Mouse (Mus musculus) embryonic stem cell, embryonic (primary cell): Measurements from ENCODE around the gene Mex3a.

Experiments used
- CTCF ChIA-PET, 4 experiments: fragments of 300-600 bp in 2 of 4; fragments of 350-600 bp in 2 of 4; sonication (Branson Sonifier 250); formaldehyde crosslinking; loops; one replicate each; lab custom pipeline; 2022; ENCODE audit warnings: inconsistent platforms in 2 of 4; lab: Charles Lee
- POLR2A ChIA-PET, 4 experiments: fragments of 300-600 bp in 2 of 4; fragments of 350-600 bp in 2 of 4; sonication (Branson Sonifier 250); formaldehyde crosslinking; loops; one replicate each; lab custom pipeline; 2022; ENCODE audit warnings: antibody characterized with exemption in 4 of 4, inconsistent platforms in 1 of 4; lab: Charles Lee

Mex3a gene

DNA sequence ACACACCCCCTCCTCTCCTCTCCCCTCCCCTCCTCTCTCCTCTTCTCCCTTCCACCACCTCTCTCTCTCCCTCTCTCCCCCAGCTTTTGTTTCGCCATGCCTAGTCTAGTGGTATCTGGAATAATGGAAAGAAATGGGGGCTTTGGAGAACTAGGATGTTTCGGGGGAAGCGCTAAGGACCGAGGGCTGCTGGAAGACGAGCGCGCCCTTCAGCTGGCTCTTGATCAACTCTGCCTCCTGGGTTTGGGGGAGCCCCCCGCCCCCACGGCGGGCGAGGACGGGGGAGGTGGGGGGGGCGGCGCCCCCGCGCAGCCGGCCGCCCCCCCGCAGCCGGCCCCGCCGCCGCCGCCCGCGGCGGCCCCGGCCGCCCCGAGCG lies at the start of gene Mex3a:
Gene Mex3a (plus strand): TSS at position 97 of the 376 bp plus-strand sequence.
- POLR2A ChIA-PET: interaction anchor here (0.8 to 69.6 kb wide), 34 partner anchors 8 to 197 kb away, joined by 3 to 2954 read pairs (median 7); partner anchors contain the start of genes Ubqln4 (in 4 of the 4), Lamtor2 (in 3 of the 4), Pmf1 (in 2 of the 4) and Rab25 (in 2 of the 4)
- CTCF ChIA-PET: interaction anchor here in 3 of 4 experiments (0.6 to 3.8 kb wide), 10 partner anchors 8 to 559 kb away, joined by 3 to 18 read pairs (median 4); partner anchors contain the start of gene Lmna (in 1 of the 3)

DNA sequence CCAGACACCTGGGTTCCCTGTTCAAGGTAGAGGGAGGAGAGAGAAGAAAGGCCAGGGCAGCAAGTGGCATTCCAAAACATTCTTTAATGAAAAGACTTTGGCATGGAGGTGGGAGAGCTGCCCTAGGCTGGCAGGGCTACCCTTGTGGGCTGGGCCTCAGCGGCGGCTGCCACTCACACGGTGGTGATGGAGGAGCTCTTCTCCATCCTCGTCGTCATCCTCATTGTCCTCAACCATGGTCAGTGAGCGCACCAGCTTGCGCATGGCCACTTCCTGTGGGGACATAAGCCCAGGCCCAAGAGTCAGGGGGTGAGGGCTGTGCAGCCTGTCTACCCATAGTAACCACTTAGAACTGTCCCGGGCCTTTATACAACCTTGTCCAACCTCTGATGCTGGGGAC lies 49.1 kb upstream of the Mex3a start:
- CTCF ChIA-PET: interaction anchor here (0.5 to 9.5 kb wide), 76 partner anchors 10 to 911 kb away, joined by 3 to 199 read pairs (median 4); partner anchors contain the start of genes Pmf1 (in 2 of the 4), Lmna (in 1 of the 4), Mex3a (in 1 of the 4) and Tmem79 (in 1 of the 4)
- POLR2A ChIA-PET: interaction anchor here (0.6 to 21.3 kb wide), 41 partner anchors 9 to 222 kb away, joined by 3 to 624 read pairs (median 5); partner anchors contain the start of genes Lmna (in 2 of the 4), Pmf1 (in 2 of the 4), Smg5 (in 2 of the 4) and Tmem79 (in 2 of the 4)

DNA sequence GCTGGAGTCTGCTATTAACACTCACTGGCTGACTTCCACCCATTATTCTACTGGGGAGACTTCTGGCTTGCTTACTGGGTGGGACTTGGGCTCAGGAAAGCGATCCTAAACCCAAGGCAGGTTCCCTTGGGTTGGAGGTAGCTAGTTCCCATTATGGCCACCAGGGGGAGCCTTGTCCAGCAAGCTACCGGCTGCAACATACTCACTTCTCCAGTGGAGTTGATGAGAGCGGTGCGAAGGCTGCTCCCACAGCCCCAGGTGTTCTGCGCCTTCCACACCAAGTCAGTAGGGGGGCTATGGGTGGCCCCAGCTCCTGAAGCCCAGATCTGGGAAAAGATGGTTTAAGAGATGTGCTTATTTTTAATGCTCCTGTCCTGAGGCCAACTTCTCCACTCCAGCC lies 48.6 kb upstream of the Mex3a start:
- ChIA-PET CTCF (interaction anchor here (0.5 to 9.5 kb wide), 84 partner anchors 9 to 911 kb away, joined by 3 to 199 read pairs (median 4); partner anchors contain the start of genes Pmf1 (in 3 of the 4), Lmna (in 1 of the 4), Mex3a (in 1 of the 4) and Tmem79 (in 1 of the 4)), POLR2A (interaction anchor here (0.6 to 21.3 kb wide), 46 partner anchors 9 to 735 kb away, joined by 3 to 624 read pairs (median 5); partner anchors contain the start of genes Lmna (in 2 of the 4), Pmf1 (in 2 of the 4), Smg5 (in 2 of the 4) and Tmem79 (in 2 of the 4))

DNA sequence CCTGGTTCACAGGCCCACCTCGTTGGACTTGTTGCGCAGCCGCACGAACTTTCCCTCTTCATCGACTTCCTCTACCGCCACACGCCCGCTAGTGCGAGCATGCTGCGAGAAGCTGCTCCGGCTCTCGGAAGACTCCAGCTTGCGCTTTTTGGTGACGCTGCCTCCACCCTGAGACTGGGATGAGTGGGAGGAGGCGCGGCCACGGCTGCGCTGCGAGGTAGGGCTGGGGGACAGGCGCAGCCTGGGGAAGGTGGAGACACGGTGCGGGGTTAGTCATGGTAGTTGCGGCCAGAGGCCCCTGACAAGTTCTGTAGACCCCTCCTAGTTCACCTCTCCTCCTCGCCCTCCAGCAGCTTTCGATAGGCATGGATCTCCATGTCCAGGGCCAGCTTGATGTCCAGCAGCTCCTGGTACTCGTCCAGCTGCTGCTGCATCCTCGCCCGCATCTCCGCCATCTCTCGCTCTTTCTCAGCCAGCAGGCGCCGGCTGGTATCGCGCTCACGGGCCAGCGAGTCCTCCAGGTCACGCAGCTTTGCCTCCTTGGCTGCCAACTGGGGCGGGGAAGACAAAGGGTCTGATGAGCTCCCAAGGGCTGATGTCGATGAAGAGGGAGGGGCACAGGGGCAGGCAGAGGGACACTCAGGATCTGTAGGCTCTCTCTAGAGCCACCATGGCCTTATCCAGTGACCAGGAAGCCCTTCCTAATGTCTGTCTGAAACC lies 47.4 kb upstream of the Mex3a start:
- CTCF ChIA-PET: interaction anchor here (0.6 to 9.5 kb wide), 37 partner anchors 8 to 269 kb away, joined by 3 to 199 read pairs (median 5); partner anchors contain the start of genes Lmna (in 2 of the 4) and Mex3a (in 1 of the 4)

DNA sequence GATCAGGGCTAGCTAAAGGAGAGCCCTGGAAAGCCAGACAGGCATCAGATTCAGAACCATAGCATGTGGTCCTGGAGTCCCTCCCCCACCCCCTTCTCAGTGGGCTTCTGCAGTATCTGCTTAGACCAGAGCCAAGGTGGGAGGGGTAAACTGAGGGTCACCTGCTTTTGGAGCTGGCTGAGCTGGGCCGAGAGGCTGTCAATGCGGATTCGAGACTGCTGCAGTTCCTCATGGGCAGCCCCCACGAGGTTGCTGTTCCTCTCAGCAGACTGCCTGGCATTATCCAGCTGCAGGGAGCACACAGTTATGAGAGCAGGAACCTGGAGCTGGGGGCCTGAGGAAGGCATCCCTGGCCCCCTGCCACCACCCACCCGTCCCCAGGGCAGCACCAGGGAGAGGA lies 46.2 kb upstream of the Mex3a start:
- ChIA-PET CTCF (interaction anchor here in 3 of 4 experiments (0.6 to 9.5 kb wide), 11 partner anchors 17 to 117 kb away, joined by 3 to 199 read pairs (median 5); partner anchors contain the start of gene Lmna (in 2 of the 3)), POLR2A (interaction anchor here in 3 of 4 experiments (0.6 to 21.3 kb wide), 20 partner anchors 9 to 149 kb away, joined by 3 to 624 read pairs (median 3); partner anchors contain the start of genes Lmna (in 2 of the 3), Pmf1 (in 2 of the 3), Lamtor2 (in 1 of the 3) and Mex3a (in 1 of the 3))

More for the DNA sequence above, 47.4 kb upstream of the Mex3a start:
- POLR2A ChIA-PET: interaction anchor here in 3 of 4 experiments (0.5 to 21.3 kb wide), 35 partner anchors 9 to 300 kb away, joined by 3 to 624 read pairs (median 5); partner anchors contain the start of genes Lamtor2 (in 2 of the 3), Lmna (in 2 of the 3), Pmf1 (in 2 of the 3) and Cct3 (in 1 of the 3)

DNA sequence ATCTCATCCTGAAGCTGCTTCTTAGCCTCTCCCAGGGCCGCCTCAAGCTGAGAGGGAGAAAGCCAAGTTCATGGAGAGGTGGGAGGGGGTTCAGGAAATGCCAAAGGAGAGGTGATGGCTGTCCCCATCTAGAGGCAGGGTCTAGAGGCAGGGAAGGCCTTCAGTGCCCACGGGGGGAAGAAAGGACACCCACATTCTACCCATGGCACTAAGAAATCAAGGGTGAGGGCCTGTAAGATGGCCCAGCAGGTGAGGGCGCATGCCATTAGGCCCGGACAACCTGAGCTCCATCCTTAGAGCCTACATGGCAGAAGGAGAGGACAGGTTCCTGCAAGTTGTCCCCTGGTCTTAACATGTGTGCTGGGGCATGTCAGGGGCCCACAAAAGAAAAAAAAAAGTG lies 45.3 kb upstream of the Mex3a start:
- CTCF ChIA-PET: interaction anchor here in 3 of 4 experiments (0.6 to 9.5 kb wide), 11 partner anchors 17 to 211 kb away, joined by 3 to 199 read pairs (median 3); partner anchors contain the start of gene Lmna (in 2 of the 3)
- POLR2A ChIA-PET: interaction anchor here (0.6 to 21.3 kb wide), 19 partner anchors 9 to 150 kb away, joined by 3 to 624 read pairs (median 3); partner anchors contain the start of genes Lmna (in 2 of the 4), Pmf1 (in 2 of the 4) and Mex3a (in 1 of the 4)

DNA sequence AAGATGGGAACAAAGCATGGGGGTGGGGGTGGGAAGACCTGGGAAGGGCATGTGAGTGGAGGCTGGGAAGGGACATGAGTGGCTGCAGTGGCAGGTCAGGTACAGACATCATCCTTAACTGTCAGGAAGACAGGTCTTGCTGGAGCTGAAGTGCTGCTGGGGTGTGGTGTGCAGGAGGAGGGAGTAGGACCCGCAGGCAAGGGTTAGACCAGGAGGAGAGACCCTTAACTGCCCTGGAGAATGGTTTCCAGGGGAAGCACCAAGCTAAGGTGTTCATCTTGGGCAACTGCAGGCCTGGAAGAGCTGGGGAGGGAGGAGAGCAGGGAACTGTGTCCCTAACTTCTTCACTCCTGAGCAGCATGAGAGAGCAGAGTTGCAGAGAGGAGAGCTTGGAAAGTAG lies 44.8 kb upstream of the Mex3a start:
- ChIA-PET CTCF (interaction anchor here in 3 of 4 experiments (0.9 to 9.5 kb wide), 9 partner anchors 8 to 211 kb away, joined by 3 to 199 read pairs (median 5); no protein-coding TSS in a partner anchor), POLR2A (interaction anchor here (0.6 to 21.3 kb wide), 19 partner anchors 8 to 156 kb away, joined by 3 to 624 read pairs (median 4); partner anchors contain the start of genes Lmna (in 2 of the 4), Pmf1 (in 2 of the 4) and Mex3a (in 1 of the 4))

DNA sequence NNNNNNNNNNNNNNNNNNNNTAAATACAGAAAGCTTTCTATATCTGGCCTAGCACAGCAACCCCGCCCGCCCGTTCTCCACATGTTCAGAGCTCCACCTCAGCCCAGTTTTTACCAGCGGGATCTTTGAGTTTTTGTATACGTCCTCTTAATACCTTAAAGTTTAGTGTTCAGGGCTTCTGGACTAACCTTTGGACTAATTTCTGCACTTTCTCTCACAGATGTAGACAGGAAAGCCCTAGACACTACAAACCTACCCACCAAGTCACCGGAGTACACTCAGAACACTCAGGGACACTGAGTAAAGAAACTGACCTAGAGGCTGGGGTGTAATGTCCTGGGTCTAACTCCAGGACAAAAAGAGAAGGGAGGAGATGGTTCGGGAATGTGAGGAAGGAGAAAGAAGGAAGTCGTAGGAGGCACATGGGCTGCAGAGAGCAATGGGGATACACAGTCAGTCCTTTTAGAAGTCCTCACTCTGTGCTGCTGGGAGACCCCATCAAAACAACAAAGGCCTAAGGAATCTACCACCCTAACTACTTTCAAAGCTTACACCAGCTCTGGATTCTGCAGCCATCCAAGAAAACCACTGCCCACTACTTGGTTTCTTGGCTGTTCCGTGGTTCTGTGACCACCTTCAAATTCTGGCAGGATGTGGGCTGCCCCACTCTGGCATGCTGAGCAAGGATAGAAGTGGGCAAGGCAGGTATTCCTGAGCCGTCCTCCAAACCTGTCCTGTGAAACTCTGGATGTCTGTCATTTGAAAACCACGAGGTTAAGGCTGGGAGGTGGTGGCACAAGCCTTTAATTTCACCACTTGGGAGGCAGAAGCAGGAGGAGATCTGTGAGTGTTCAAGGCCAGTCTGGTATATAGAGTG lies 38.3 kb upstream of the Mex3a start:
- ChIA-PET POLR2A (interaction anchor here in 3 of 4 experiments (0.7 to 21.3 kb wide), 27 partner anchors 8 to 156 kb away, joined by 3 to 624 read pairs (median 5); partner anchors contain the start of genes Lmna (in 2 of the 3) and Pmf1 (in 1 of the 3)), CTCF (interaction anchor here (0.6 to 2.0 kb wide), 5 partner anchors 10 to 28 kb away, joined by 4 to 11 read pairs (median 4); no protein-coding TSS in a partner anchor)

DNA sequence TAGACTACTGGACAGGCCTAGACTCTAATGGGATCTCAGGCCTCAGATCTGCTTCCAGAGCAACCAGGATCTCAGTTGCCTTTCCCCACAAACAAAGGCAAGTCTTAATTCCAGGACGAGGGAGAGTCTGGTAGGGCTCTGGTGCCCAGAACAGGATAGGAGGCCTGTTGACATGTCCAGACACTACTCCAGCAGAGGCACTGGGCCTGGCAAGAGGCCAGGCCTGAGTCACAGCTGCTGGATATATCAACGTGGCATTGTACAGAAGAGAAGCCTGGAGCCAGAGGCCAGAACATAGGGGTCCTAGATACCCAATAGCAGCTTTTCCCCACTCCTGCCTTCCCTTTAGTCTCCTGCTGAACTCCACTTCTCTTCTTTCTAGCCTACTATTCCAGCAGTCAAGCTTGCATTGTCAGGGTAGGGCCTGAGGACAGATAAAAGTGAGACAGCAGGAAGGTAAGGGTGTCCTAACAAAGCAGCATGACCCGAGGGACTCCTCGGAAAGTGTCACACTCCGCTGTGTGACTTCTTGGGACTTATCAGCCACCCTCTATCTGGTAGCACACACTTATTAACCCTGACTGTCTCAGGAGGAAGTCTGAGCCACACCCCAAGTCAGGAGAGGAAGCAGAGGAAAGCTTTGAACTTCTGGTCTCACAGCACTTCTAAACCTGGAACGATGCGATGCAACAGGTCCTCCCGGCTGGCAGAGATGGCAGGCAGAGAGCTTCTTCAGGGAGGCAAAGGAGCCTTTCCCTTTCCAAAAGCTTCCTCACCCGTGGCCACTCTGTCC lies 37.2 kb upstream of the Mex3a start:
- POLR2A ChIA-PET: interaction anchor here in 3 of 4 experiments (0.7 to 21.3 kb wide), 35 partner anchors 8 to 205 kb away, joined by 3 to 624 read pairs (median 4); partner anchors contain the start of genes Lmna (in 2 of the 3), Pmf1 (in 2 of the 3), Mex3a (in 1 of the 3) and Slc25a44 (in 1 of the 3)
- CTCF ChIA-PET: interaction anchor here in 3 of 4 experiments (0.6 to 2.5 kb wide), 11 partner anchors 12 to 88 kb away, joined by 3 to 11 read pairs (median 4); partner anchors contain the start of genes Lamtor2 (in 1 of the 3) and Lmna (in 1 of the 3)

DNA sequence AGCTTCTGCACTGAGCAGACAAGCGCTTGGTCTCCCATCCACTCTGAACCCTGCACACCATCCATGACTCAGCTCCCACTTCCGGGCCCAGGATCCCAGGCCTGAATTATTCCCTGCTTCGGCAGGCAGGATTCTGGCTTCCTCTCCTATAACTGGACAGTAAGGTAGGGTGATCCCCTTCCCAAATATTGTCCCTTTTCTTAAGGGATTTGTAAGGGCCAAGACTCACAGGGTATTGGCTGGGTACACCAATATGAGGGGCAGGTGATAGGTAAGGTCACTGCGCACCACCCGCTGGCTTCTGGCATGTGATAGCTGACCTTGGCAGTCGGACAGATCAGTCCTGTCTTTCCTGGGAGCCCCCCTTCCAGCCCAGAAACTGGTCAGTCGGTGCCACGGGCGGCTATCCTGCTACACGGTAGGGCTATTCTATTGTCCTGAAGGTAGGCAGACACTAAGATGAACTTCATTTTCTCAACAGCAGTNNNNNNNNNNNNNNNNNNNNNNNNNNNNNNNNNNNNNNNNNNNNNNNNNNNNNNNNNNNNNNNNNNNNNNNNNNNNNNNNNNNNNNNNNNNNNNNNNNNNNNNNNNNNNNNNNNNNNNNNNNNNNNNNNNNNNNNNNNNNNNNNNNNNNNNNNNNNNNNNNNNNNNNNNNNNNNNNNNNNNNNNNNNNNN lies 36.3 kb upstream of the Mex3a start:
- CTCF ChIA-PET: interaction anchor here in 3 of 4 experiments (0.5 to 2.5 kb wide), 12 partner anchors 12 to 89 kb away, joined by 3 to 11 read pairs (median 4); partner anchors contain the start of genes Lamtor2 (in 1 of the 3) and Lmna (in 1 of the 3)

DNA sequence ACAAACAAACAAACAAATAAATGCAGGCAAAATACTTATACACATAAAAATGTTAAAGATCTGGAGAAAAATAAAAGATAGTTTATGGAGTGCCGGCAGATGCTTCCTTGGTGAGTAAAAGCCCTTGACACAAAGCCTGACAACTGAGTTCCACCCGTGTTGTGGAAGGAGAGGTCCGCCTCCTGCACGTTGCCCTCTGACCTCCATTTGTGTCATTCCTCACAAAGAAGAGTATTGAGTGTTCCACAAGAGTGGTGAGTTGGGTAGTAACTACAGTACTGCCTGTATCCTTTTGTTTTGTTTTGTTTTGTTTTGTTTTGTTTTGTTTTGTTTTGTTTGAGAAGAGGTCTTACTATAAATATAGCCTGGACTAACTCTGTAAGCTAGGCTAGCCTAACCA lies 32.6 kb upstream of the Mex3a start:
- POLR2A ChIA-PET: interaction anchor here in 3 of 4 experiments (0.6 to 30.0 kb wide), 10 partner anchors 10 to 86 kb away, joined by 3 to 624 read pairs (median 13); partner anchors contain the start of genes Lmna (in 3 of the 3) and Ssr2 (in 1 of the 3)
- CTCF ChIA-PET: interaction anchor here in 1 of 4 experiments (1.0 to 1.6 kb wide), 3 partner anchors 10 to 16 kb away, joined by 3 to 5 read pairs (median 5); partner anchors contain the start of gene Lmna

More for the DNA sequence above, 36.3 kb upstream of the Mex3a start:
- POLR2A ChIA-PET: interaction anchor here in 3 of 4 experiments (0.5 to 21.3 kb wide), 40 partner anchors 8 to 246 kb away, joined by 3 to 624 read pairs (median 4); partner anchors contain the start of genes Lmna (in 2 of the 3), Pmf1 (in 2 of the 3), Mex3a (in 1 of the 3) and Slc25a44 (in 1 of the 3)

DNA sequence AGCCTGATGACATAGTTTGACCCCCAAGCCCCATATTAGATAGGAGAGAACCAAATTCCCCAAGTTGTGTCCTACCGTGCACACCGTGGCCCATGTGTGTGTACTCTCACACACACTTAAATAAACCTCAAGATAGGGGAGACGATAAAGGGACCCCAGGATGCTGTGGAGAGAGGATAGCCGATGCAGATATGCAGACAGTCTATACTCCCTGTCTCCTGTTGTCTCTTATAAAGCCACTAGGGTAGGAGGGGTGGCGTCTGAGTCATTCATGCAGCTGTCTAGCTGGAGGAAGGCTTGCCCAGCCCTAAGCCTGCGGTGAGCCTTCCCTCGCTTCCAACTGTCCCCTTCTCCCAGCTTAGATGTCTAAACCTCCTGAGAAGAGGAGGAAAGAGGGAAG lies 32.1 kb upstream of the Mex3a start:
- CTCF ChIA-PET: interaction anchor here in 3 of 4 experiments (0.6 to 1.6 kb wide), 7 partner anchors 10 to 743 kb away, joined by 3 to 5 read pairs (median 4); partner anchors contain the start of gene Lmna (in 1 of the 3)
- POLR2A ChIA-PET: interaction anchor here in 3 of 4 experiments (0.6 to 30.0 kb wide), 16 partner anchors 10 to 163 kb away, joined by 3 to 624 read pairs (median 6); partner anchors contain the start of genes Lmna (in 2 of the 3), Lamtor2 (in 1 of the 3), Pmf1 (in 1 of the 3) and Ssr2 (in 1 of the 3)

DNA sequence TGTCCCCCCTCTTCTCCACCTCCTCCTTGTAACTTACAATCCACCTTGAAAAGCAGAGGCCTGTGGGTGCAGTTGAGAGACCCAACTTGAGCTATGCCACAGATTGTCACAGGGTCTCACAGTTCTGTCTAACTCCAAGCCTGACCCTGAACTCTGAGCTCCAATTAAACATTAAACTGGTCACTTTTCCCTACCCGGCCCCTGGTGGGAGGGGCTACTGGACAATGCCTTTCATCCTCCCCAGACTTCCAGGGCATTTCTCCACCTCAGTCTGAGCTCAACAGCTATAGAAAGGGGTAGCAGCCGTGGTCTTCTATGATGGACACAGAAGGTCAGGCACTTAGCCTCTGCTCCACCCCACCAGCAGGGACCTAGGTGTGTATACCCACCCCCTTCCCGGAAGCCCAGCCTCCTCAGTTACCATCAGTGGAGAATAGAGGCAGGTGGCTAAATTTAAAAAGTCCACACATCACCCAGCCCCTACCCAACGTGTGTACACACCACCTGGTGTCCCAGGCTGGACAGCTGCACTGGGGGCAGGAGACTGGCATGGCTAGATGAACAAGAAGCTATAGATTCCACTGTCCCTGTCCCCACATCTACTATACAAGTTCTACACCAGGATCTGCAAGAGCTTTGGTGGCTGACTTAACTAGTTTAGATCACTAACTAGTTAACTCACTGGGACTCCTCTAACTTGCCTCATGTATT lies 31.4 kb upstream of the Mex3a start:
- POLR2A ChIA-PET: interaction anchor here (0.5 to 30.0 kb wide), 34 partner anchors 9 to 579 kb away, joined by 3 to 624 read pairs (median 4); partner anchors contain the start of genes Lmna (in 3 of the 4), Pmf1 (in 3 of the 4), Lamtor2 (in 1 of the 4) and Mex3a (in 1 of the 4)

More for the DNA sequence above, 31.4 kb upstream of the Mex3a start:
- CTCF ChIA-PET: interaction anchor here in 3 of 4 experiments (0.6 to 3.4 kb wide), 11 partner anchors 9 to 742 kb away, joined by 3 to 17 read pairs (median 3); partner anchors contain the start of gene Lmna (in 1 of the 3)
